ENCODE assay signal across 9 mouse cellular contexts in the genomic region with DNA sequence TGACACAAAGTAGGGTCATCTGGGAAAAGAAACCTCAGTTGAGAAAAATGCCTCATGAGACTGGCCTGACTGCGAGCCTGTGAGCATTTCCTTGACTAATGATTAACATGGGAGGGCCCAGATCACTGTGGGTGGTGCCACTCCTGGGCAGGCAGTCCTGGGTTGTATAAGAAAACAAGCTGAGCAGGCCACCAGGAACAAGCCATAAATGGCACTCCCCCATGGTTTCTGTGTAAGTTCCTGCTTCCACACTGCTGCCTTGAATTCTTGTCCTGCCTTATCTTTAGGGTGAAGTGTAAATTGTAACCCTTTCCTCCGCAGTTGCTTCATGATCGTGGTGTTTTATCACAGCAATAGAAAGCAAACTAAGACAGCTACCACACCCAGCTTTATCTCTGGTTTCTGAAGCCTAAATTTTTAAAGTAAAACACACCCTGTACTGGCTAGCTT. TPM values are rescaled to one million over a fixed set of nuclear protein-coding genes. Genes with fewer than 3 reads are reported as not detected.
DNase-seq lines count a peak whose midpoint lies in the region; ATAC-seq and TF ChIP-seq lines count a peak whose summit lies in the region.
"Had no signal": no experiment of that assay in that cellular context is flagged by ENCODE, and none has a peak within 500 bp of the region (broad histone marks: within the 10 kb centered on the region; RNA-seq: fewer than 3 reads in every experiment).

No protein-coding gene starts in this region.

- no peaks in the 10 kb centered on the region for H3K27me3 ChIP-seq in heart, embryonic 13.5 days (replicated peaks)
- H3K27me3 ChIP-seq in intestine, postnatal 0 days (replicated peaks; ENCODE audit: control insufficient read depth, insufficient read depth, low read length) = no peaks in the 10 kb centered on the region
- no peaks in the 10 kb centered on the region for H3K27me3 ChIP-seq in liver, embryonic 15.5 days
- H3K27me3 ChIP-seq in stomach, embryonic 14.5 days (ENCODE audit: control insufficient read depth, insufficient read depth, low read length) = no peaks in the 10 kb centered on the region

- intact Hi-C loops in gastrocnemius, postnatal 36 days (cut with DNase I) = loop anchor here (5.0 kb wide), 1 partner anchor 87 kb away; no protein-coding TSS in a partner anchor

- no peak for DNase-seq in heart, postnatal 4 days
- no peak for DNase-seq in gastrocnemius, postnatal 36 days
- DNase-seq in gastrocnemius, postnatal 4 days (ENCODE audit: low spot score in 2 of 2) = no peak
- no peak for DNase-seq in thymus, postnatal 0 days (ENCODE audit: low spot score)
- DNase-seq: forebrain, postnatal 0 days had no signal

- no peak for TF ChIP-seq CTCF in intestine, postnatal 0 days (IDR thresholded peaks at IDR 0.05; ENCODE audit: low read depth)

- ATAC-seq in heart, embryonic 13.5 days (ENCODE audit: extremely low read depth, insufficient number of reproducible peaks, low FRiP score, low TSS enrichment) = no peak
- ATAC-seq in intestine, postnatal 0 days = peak; percentile 82
- peak; percentile 71 for ATAC-seq in liver, embryonic 15.5 days (ENCODE audit: insufficient read depth)
- peak; percentile 83 for ATAC-seq in stomach, embryonic 14.5 days (ENCODE audit: insufficient number of reproducible peaks, insufficient read depth, low FRiP score, low read depth)
- ATAC-seq: forebrain, postnatal 0 days had no signal

- H3K27ac ChIP-seq in heart, embryonic 13.5 days (replicated peaks) = peak overlapping the region; percentile 76
- H3K27ac ChIP-seq in intestine, postnatal 0 days (ENCODE audit: low read depth, low read length) = peak overlapping the region; percentile 74
- peak overlapping the region; percentile 95 for H3K27ac ChIP-seq in liver, embryonic 15.5 days (replicated peaks)
- peak overlapping the region; percentile 78; the same call in 1 of the 2 replicates for H3K27ac ChIP-seq in stomach, embryonic 14.5 days (ENCODE audit: low read length)

- H3K9me3 ChIP-seq in heart, embryonic 13.5 days = no peaks in the 10 kb centered on the region
- H3K9me3 ChIP-seq in intestine, postnatal 0 days (ENCODE audit: control insufficient read depth) = no peaks in the 10 kb centered on the region
- no peaks in the 10 kb centered on the region for H3K9me3 ChIP-seq in liver, embryonic 15.5 days (replicated peaks)
- H3K9me3 ChIP-seq in stomach, embryonic 14.5 days (ENCODE audit: control insufficient read depth, low read depth, low read length) = no peaks in the 10 kb centered on the region

- H3K36me3 ChIP-seq in heart, embryonic 13.5 days = no peaks in the 10 kb centered on the region
- no peaks in the 10 kb centered on the region for H3K36me3 ChIP-seq in intestine, postnatal 0 days (ENCODE audit: control insufficient read depth, insufficient read depth)
- H3K36me3 ChIP-seq in liver, embryonic 15.5 days (replicated peaks) = no peaks in the 10 kb centered on the region
- H3K36me3 ChIP-seq in stomach, embryonic 14.5 days (ENCODE audit: control insufficient read depth, insufficient read depth, low read length) = no peaks in the 10 kb centered on the region

- peaks cover 25% of the 10 kb centered on the region for H3K4me1 ChIP-seq in heart, embryonic 13.5 days
- H3K4me1 ChIP-seq in intestine, postnatal 0 days (replicated peaks; ENCODE audit: control insufficient read depth, insufficient read depth, low read length) = 0 out of 2 replicates have a peak, but pooled peaks cover 2% of the 10 kb centered on the region
- H3K4me1 ChIP-seq in liver, embryonic 15.5 days (replicated peaks) = peaks cover 69% of the 10 kb centered on the region
- no peaks in the 10 kb centered on the region for H3K4me1 ChIP-seq in stomach, embryonic 14.5 days (ENCODE audit: control insufficient read depth, insufficient read depth, low read length)

- 6% methylated on average over 3 of the region's 3 CpGs for WGBS in heart, embryonic 13.5 days
- 7% methylated on average over 3 of the region's 3 CpGs for WGBS in intestine, postnatal 0 days
- WGBS in liver, embryonic 15.5 days (ENCODE audit: insufficient replicate concordance) = 10% methylated on average over 3 of the region's 3 CpGs
- WGBS in stomach, embryonic 14.5 days = 22% methylated on average over 3 of the region's 3 CpGs

- H3K9ac ChIP-seq in heart, embryonic 13.5 days = peak overlapping the region; percentile 28; the same call in 1 of the 2 replicates
- H3K9ac ChIP-seq in intestine, postnatal 0 days (ENCODE audit: low read depth, low read length) = no peak overlapping the region
- H3K9ac ChIP-seq in liver, embryonic 15.5 days = peak overlapping the region; percentile 51
- no peak overlapping the region for H3K9ac ChIP-seq in stomach, embryonic 14.5 days (replicated peaks; ENCODE audit: low read depth, low read length)
- H3K9ac ChIP-seq: forebrain, postnatal 0 days had no signal

- peak overlapping the region; percentile 20; the same call in 1 of the 2 replicates for H3K4me2 ChIP-seq in heart, embryonic 13.5 days
- H3K4me2 ChIP-seq in intestine, postnatal 0 days (replicated peaks; ENCODE audit: low read depth) = no peak overlapping the region; the same call in 1 of the 2 replicates
- peak overlapping the region; percentile 67 for H3K4me2 ChIP-seq in liver, embryonic 15.5 days
- no peak overlapping the region for H3K4me2 ChIP-seq in stomach, embryonic 14.5 days (replicated peaks; ENCODE audit: low read depth, low read length)

- no peak overlapping the region for H3K4me3 ChIP-seq in heart, embryonic 13.5 days
- no peak overlapping the region for H3K4me3 ChIP-seq in intestine, postnatal 0 days (ENCODE audit: low read depth, low read length)
- peak overlapping the region; percentile 34 for H3K4me3 ChIP-seq in liver, embryonic 15.5 days (replicated peaks)
- no peak overlapping the region for H3K4me3 ChIP-seq in stomach, embryonic 14.5 days (ENCODE audit: low read depth, low read length)

RNA-seq across cellular contexts. Expression of a gene that starts 4.5 kb away (rescaled TPM):
- 6.9 and 9.1 TPM in 2 replicates for polyA plus RNA-seq in heart, embryonic 13.5 days (2015; fragmentation: Nextera tagmentation; extraction: Ambion mirVana)
- 10 to 100 TPM; 17.4 to 18.5 TPM for total RNA-seq in heart, postnatal 4 days (2021)
- 57.2 and 64.1 TPM in 2 replicates for polyA plus RNA-seq in intestine, postnatal 0 days (2015; fragmentation: Nextera tagmentation; extraction: Ambion mirVana)
- polyA plus RNA-seq in liver, embryonic 15.5 days (2015; fragmentation: Nextera tagmentation; extraction: Ambion mirVana) = 8.6 and 9.0 TPM in 2 replicates
- polyA plus RNA-seq in stomach, embryonic 14.5 days (2014; fragmentation: Nextera tagmentation; extraction: Ambion mirVana) = 24.3 and 25.8 TPM in 2 replicates
- 1 to 10 TPM; 3.0 to 3.5 TPM for total RNA-seq in gastrocnemius, postnatal 36 days (2021)
- total RNA-seq in gastrocnemius, postnatal 4 days (2021) = 1 to 10 TPM; 7.4 to 8.4 TPM
- polyA plus RNA-seq in thymus, postnatal 0 days (2015; fragmentation: Nextera tagmentation; extraction: Ambion mirVana) = 2.5 and 2.8 TPM in 2 replicates

RNA-seq across cellular contexts. Expression of a gene that starts 25.7 kb away (rescaled TPM):
- 96.4 and 96.9 TPM in 2 replicates for polyA plus RNA-seq in heart, embryonic 13.5 days (2015; fragmentation: Nextera tagmentation; extraction: Ambion mirVana)
- 10 to 100 TPM; 50.9 to 53.6 TPM for total RNA-seq in heart, postnatal 4 days (2021)
- 148 and 156 TPM in 2 replicates for polyA plus RNA-seq in intestine, postnatal 0 days (2015; fragmentation: Nextera tagmentation; extraction: Ambion mirVana)
- polyA plus RNA-seq in liver, embryonic 15.5 days (2015; fragmentation: Nextera tagmentation; extraction: Ambion mirVana) = 8.3 and 9.1 TPM in 2 replicates
- polyA plus RNA-seq in stomach, embryonic 14.5 days (2014; fragmentation: Nextera tagmentation; extraction: Ambion mirVana) = 128 and 132 TPM in 2 replicates
- 1 to 10 TPM; 1.3 to 1.9 TPM for total RNA-seq in gastrocnemius, postnatal 36 days (2021)
- 10 to 100 TPM; 13.5 to 13.7 TPM for total RNA-seq in gastrocnemius, postnatal 4 days (2021)
- polyA plus RNA-seq in thymus, postnatal 0 days (2015; fragmentation: Nextera tagmentation; extraction: Ambion mirVana) = 6.5 and 7.2 TPM in 2 replicates

Comparison
In these comparisons a context has a peak if more than half of its experiments do, and no peak if none do; other contexts are left out.
1. H3K4me2 ChIP-seq: peak in heart, embryonic 13.5 days (single experiment) and liver, embryonic 15.5 days (single experiment); none in intestine, postnatal 0 days (single experiment) and stomach, embryonic 14.5 days (single experiment).
2. H3K9ac ChIP-seq: peak in heart, embryonic 13.5 days (single experiment) and liver, embryonic 15.5 days (single experiment); none in intestine, postnatal 0 days (single experiment) and stomach, embryonic 14.5 days (single experiment).
3. Peak in every context shown above with its lines, with median percentiles within 50 percentile points of each other: H3K27ac ChIP-seq.